Mouse (Mus musculus): ENCODE results near the gene Mecr.
"Not testable (repeated sequence)": the region's sequence is repeated elsewhere in the genome, so short reads cannot be mapped to it uniquely, and the experiment has no call there.

Mecr gene

GRCm38 (mm10) chr4:131843290-131843743 is at the start of gene Mecr:
Gene Mecr (plus strand): TSS chr4:131843470.
- peak; percentile 93 for DNase-seq (ENCODE audit: low spot score)

- peak; percentile 32 for DNase-seq (ENCODE audit: low spot score)
These were observed 46.8 kb upstream of the Mecr start for GRCm38 (mm10) chr4:131796312-131797080.

GRCm38 (mm10) chr4:131797483-131797882 is 45.8 kb upstream of the Mecr start:
- no peak for DNase-seq (ENCODE audit: low spot score)

DNA sequence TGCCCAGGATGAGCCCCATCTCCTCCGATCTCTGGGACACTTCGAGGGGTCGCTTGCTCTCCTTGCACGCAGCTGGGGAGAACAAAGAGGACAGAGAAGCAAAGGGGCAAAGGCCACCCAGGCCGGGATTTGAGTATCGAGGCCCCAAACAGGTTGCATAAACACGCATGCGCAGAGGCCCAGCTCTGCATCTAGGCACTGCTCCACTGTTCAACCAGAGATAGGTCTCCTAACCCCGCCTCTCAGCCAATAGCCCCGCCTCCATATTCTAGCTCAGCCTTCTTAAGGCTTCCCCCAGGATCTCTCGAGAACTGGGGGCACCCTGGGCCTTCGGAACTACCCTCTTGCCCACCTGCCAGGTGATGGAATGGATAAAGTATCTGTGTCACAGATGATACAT is 45.4 kb upstream of the Mecr start:
- DNase-seq (ENCODE audit: low spot score): no peak

GRCm38 (mm10) chr4:131798968-131799367 is 44.3 kb upstream of the Mecr start:
- no peak for DNase-seq (ENCODE audit: low spot score)

- DNase-seq (ENCODE audit: low spot score): no peak
These were observed 39.4 kb upstream of the Mecr start for GRCm38 (mm10) chr4:131803846-131804245.

- DNase-seq (ENCODE audit: low spot score): not testable (repeated sequence)
These were observed 38.5 kb upstream of the Mecr start for GRCm38 (mm10) chr4:131804732-131805131.

DNA sequence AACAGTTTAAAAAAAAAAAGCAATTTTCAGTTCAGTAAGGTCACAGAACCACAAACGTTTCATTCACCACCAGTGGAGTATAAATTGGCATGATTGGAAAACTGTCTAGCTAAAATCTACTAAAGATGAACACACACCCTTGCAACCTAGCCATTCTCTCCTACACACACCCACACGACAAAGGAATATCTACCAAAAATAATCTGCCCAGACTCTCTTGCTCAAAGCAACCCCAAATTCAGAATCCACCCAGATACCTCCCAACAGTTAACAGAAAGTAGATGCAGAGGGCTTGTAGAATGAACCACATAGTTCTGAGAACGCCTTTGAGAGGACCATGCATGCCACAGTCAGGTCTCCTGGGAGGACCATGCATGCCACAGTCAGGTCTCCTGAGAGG is 38.0 kb upstream of the Mecr start:
- no peak for DNase-seq (ENCODE audit: low spot score)

DNA sequence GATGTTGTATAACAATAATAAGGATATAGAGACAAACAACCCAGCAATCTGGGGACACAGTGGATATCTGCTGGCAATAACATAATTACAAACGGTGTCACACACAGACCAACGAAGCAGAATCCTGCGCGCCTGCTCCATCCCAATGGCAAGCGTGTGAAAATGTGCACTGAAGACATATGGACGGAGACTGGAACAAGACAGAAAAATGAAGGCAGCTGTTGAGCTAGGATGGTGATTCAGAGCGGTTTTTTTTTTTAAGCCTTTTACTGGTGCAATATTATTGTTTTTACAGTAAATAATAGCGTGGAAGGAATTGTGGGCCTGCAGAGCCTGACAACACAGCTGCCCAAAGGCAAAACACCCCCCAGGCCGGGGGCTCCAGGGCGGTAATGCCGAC is 30.8 kb upstream of the Mecr start:
- no peak for DNase-seq (ENCODE audit: low spot score)

DNA sequence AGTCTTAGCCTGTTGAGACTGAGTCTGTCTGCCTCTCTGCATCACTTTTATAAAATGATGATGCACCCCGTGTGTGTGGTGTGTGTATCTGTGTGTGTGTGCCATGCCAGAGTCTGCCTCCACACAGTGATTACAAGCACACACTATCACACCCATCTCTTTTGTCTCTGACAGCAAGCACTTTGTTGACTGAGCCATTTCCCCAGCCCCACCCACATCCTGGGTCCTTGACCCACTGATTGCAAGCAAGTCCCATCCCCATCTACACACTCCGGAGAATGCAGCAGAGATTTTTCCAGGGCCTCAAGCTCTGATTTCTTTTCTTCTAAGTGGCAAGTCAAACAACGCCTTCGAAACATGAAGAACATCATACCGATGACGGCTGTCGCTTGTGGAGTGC is 29.5 kb upstream of the Mecr start:
- no peak for DNase-seq (ENCODE audit: low spot score)

- DNase-seq (ENCODE audit: low spot score): no peak
These were observed 28.4 kb upstream of the Mecr start for GRCm38 (mm10) chr4:131814869-131815268.

GRCm38 (mm10) chr4:131815774-131816173 is 27.5 kb upstream of the Mecr start:
- no peak for DNase-seq (ENCODE audit: low spot score)

DNA sequence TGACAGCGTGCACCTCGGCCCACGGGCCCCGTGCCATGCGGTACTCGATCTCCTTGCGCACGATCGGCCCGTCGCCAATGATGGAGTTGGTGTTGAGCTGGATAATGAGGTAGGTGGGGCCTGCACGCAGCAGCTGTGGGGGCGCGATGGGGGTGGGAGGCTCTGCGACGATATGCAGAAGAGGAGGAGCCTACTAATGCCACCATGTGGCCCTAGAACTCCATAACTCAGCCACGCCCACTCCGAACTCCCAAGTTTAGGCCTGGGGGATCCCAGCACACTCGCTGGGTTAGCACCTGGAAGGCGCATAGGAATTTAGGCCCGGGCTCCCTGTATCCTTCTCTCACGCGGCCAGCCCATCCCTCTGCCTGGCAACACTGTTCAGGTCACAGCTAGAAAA is 24.3 kb upstream of the Mecr start:
- DNase-seq (ENCODE audit: low spot score): no peak

- DNase-seq (ENCODE audit: low spot score): peak; percentile 13
These were observed 22.0 kb upstream of the Mecr start for GRCm38 (mm10) chr4:131821161-131821731.

DNA sequence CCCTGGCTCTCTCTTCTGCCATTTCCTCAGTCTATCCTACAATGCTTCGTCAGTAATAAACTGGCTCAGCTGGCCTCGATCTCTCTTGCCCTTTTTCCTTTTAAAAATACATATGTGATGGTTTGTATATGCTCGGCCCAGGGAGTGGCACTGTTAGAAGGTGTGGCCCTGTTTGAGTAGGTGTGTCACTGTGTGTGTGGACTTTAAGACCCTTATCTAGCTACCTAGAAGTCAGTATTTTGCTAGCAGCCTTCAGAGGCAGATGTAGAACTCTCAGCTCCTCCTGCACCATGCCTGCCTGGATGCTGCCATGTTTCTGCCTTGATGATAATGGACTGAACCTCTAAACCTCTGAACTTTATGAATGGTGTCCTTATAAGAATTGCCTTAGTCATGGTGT is 20.7 kb upstream of the Mecr start:
- no peak for DNase-seq (ENCODE audit: low spot score)

- no peak for DNase-seq (ENCODE audit: low spot score)
These were observed 18.3 kb upstream of the Mecr start for GRCm38 (mm10) chr4:131824939-131825338.

GRCm38 (mm10) chr4:131825830-131826229 is 17.4 kb upstream of the Mecr start:
- no peak for DNase-seq (ENCODE audit: low spot score)

- DNase-seq (ENCODE audit: low spot score): no peak
These were observed 16.4 kb upstream of the Mecr start for GRCm38 (mm10) chr4:131826905-131827304.

DNA sequence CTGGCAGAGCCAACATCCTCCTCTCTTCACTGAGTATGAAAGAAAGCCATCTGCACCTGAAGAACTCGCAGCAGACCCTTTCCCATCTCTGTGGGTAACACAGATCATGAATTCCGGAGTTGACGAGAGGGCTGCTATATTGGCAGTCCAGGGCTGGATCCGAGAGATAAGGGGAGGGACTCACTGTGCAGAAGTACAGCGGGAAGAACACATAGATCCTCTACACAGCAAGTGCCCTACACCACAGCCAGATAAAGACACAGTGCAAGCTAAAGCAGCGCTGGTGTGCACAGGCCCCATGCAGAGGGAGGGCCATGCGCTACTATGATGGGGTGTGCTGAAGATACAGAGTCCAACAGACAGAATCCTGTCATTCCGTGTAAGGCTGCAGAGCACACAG is 14.1 kb upstream of the Mecr start:
- no peak for DNase-seq (ENCODE audit: low spot score)

- DNase-seq (ENCODE audit: low spot score): no peak
These were observed 11.7 kb upstream of the Mecr start for GRCm38 (mm10) chr4:131831546-131832045.

- no peak for DNase-seq (ENCODE audit: low spot score)
These were observed 10.4 kb upstream of the Mecr start for GRCm38 (mm10) chr4:131832759-131833407.

DNA sequence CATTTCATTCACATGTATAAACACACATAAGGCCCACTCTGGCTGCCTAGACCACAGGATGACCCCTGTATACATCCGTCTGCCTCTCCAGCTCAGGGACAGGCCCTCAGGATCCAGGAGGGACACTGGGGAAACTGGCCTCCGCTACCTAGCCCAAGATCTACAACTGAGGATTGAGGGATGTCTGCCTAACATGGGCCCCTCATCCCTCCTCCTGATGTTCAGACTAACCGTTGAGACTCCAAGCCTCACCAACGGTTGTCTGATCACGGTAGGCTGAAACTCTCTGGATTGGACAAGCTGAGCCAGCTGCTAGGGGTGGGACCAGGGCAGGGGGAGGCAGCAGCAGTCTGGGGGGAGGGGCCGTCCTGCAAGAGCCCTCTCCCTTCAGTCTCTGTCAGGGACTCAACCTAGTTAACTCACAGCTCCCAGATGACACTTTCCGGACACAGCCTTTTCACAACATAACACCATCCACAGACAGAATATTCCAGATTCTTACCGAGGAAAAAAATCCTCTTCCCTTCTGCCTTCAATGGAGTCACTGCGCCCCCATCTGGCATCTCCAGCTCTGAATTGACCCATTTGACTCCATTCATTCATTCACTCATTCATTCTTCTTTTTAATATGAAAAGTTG is 9.2 kb upstream of the Mecr start:
- DNase-seq (ENCODE audit: low spot score): peak; percentile 38

Data from layer of hippocampus, adult 11-12 months (tissue).